Mouse (Mus musculus): ENCODE measurements around the gene Cdc42ep1.

Cdc42ep1 gene

GRCm38 (mm10) chr15:78842371-78843163 is at the start of gene Cdc42ep1:
Gene Cdc42ep1, plus strand, starts transcription at chr15:78842624.
- peak; percentile 74 for DNase-seq (ENCODE audit: low spot score)

GRCm38 (mm10) chr15:78796196-78797059 is 46.0 kb upstream of the Cdc42ep1 start:
- peak; percentile 68 for DNase-seq (ENCODE audit: low spot score)

GRCm38 (mm10) chr15:78797060-78797329 is 45.4 kb upstream of the Cdc42ep1 start:
- no peak for DNase-seq (ENCODE audit: low spot score)

- DNase-seq (ENCODE audit: low spot score), result no peak
Measured at GRCm38 (mm10) chr15:78799029-78799428, 43.4 kb upstream of the Cdc42ep1 start.

GRCm38 (mm10) chr15:78801571-78801970 is 40.9 kb upstream of the Cdc42ep1 start:
- DNase-seq (ENCODE audit: low spot score), result no peak

- DNase-seq (ENCODE audit: low spot score), result peak; percentile 39
Measured at GRCm38 (mm10) chr15:78801971-78802741, 40.3 kb upstream of the Cdc42ep1 start.

- peak; percentile 61 for DNase-seq (ENCODE audit: low spot score)
Measured at GRCm38 (mm10) chr15:78802776-78803391, 39.5 kb upstream of the Cdc42ep1 start, which contains the start of gene Card10. Gene Card10, minus strand, starts transcription at chr15:78803042.

- DNase-seq (ENCODE audit: low spot score), result no peak
Measured at GRCm38 (mm10) chr15:78803499-78803900, 38.9 kb upstream of the Cdc42ep1 start.

- DNase-seq (ENCODE audit: low spot score), result no peak
Measured at GRCm38 (mm10) chr15:78804326-78804725, 38.1 kb upstream of the Cdc42ep1 start.

GRCm38 (mm10) chr15:78805351-78805750 is 37.1 kb upstream of the Cdc42ep1 start:
- no peak for DNase-seq (ENCODE audit: low spot score)

GRCm38 (mm10) chr15:78806614-78807013 is 35.8 kb upstream of the Cdc42ep1 start:
- no peak for DNase-seq (ENCODE audit: low spot score)

GRCm38 (mm10) chr15:78807141-78807540 is 35.3 kb upstream of the Cdc42ep1 start:
- DNase-seq (ENCODE audit: low spot score), result no peak

- no peak for DNase-seq (ENCODE audit: low spot score)
Measured at GRCm38 (mm10) chr15:78808980-78809379, 33.4 kb upstream of the Cdc42ep1 start.

- no peak for DNase-seq (ENCODE audit: low spot score)
Measured at GRCm38 (mm10) chr15:78809739-78810138, 32.7 kb upstream of the Cdc42ep1 start.

- no peak for DNase-seq (ENCODE audit: low spot score)
Measured at GRCm38 (mm10) chr15:78810146-78810545, 32.3 kb upstream of the Cdc42ep1 start.

- DNase-seq (ENCODE audit: low spot score), result no peak
Measured at GRCm38 (mm10) chr15:78813603-78814002, 28.8 kb upstream of the Cdc42ep1 start.

- no peak for DNase-seq (ENCODE audit: low spot score)
Measured at GRCm38 (mm10) chr15:78815314-78816073, 26.9 kb upstream of the Cdc42ep1 start.

- DNase-seq (ENCODE audit: low spot score), result no peak
Measured at GRCm38 (mm10) chr15:78816074-78816391, 26.4 kb upstream of the Cdc42ep1 start.

GRCm38 (mm10) chr15:78826213-78827204 is 15.9 kb upstream of the Cdc42ep1 start:
- DNase-seq (ENCODE audit: low spot score), result peak; percentile 93

- DNase-seq (ENCODE audit: low spot score), result no peak
Measured at GRCm38 (mm10) chr15:78828315-78828714, 14.1 kb upstream of the Cdc42ep1 start.

Measured in embryo, embryonic 10 days (tissue).